Mouse (Mus musculus) bone marrow macrophage, adult 2 months (primary cell): Measurements from ENCODE around the gene Phpt1.

Experiments
- CTCF ChIP-seq: IDR thresholded peaks from 2 replicates; pipeline ENCODE4 v1.5.1; 2012; ENCODE audit warnings: low read depth, mild to moderate bottlenecking, low read length, moderate library complexity
- POLR2A ChIP-seq: IDR thresholded peaks from 2 replicates; pipeline ENCODE4 v1.6.1; 2012; ENCODE audit warnings: mild to moderate bottlenecking, low read depth, low read length, borderline replicate concordance

DNA sequence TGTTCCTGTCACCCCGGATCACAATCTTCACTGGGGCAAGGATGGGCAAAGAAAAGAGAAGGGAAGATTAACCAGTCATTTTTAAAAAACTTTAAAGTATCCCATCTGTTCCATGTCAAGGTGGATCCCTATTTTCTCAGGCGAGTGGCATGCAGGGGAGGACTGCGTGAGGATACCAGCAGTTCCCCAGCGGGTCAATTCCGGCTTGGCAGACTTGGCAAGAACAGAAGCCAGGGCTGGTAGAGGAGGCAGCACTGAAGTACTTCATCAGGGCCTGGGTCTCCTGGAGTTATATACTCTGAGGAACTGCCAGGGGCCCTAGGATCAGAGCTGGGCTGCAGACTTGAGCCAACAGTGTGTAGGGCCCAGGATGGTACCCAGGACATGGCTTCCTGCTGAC, 27.5 kb upstream of the Phpt1 start:
- no peak for TF ChIP-seq POLR2A
- no peak for TF ChIP-seq CTCF
